Comparison of ENCODE assay signal across 8 mouse cellular contexts in genomic region chr8:123254099-123254885, GRCm38 (mm10). TPM values are rescaled to one million over a fixed set of nuclear protein-coding genes. Genes with fewer than 3 reads are reported as not detected.
DNase-seq lines count a peak whose midpoint lies in the region; ATAC-seq and TF ChIP-seq lines count a peak whose summit lies in the region.

Zfp276 (plus strand) TSS chr8:123254195.
Vps9d1 (minus strand) TSS chr8:123254348.

- TF ChIP-seq CTCF in bone marrow, adult 2 months (IDR thresholded peaks at IDR 0.05; ENCODE audit: control insufficient read depth, insufficient read depth, low read length): no peak

- H3K36me3 ChIP-seq in embryonic facial prominence, embryonic 14.5 days (ENCODE audit: control insufficient read depth, insufficient read depth, low read length): peaks cover 63% of the 10 kb centered on the region

- H3K4me2 ChIP-seq in embryonic facial prominence, embryonic 14.5 days (ENCODE audit: low read depth, low read length): peak within 1 kb of the TSS; percentile 87

- H3K9me3 ChIP-seq in embryonic facial prominence, embryonic 14.5 days (ENCODE audit: control insufficient read depth, low read length): no peaks in the 10 kb centered on the region

- H3K4me3 ChIP-seq in bone marrow, adult 2 months (replicated peaks; ENCODE audit: control insufficient read depth, low read depth, low read length): peak within 1 kb of the TSS; percentile 94
- peak within 1 kb of the TSS; percentile 94 for H3K4me3 ChIP-seq in embryonic facial prominence, embryonic 14.5 days (ENCODE audit: low read depth, low read length)

- peak; percentile 60; the same call in 1 of the 2 replicates for TF ChIP-seq POLR2A in bone marrow, adult 2 months (IDR thresholded peaks at IDR 0.05; ENCODE audit: borderline replicate concordance, control insufficient read depth, low read depth, low read length)

- no peaks in the 10 kb centered on the region for H3K27me3 ChIP-seq in embryonic facial prominence, embryonic 14.5 days (replicated peaks; ENCODE audit: control insufficient read depth, insufficient read depth, low read length)

- under 1% methylated on average over 97 of the region's 99 CpGs for WGBS in bone marrow, adult 2 months
- 0% methylated on average over 17 of the region's 99 CpGs for WGBS in embryonic facial prominence, embryonic 14.5 days

- DNase-seq in B cell, adult 2 months: peak; percentile 83 to 88
- peak; percentile 90 for DNase-seq in embryonic facial prominence, embryonic 14.5 days (ENCODE audit: low spot score)
- peak; percentile 73 for DNase-seq in heart, adult 8-10 months (ENCODE audit: low spot score)
- DNase-seq in kidney, adult 9 months: peak; percentile 80
- DNase-seq in liver: peak; percentile 93
- peak; percentile 80 for DNase-seq in spleen, postnatal 36 days (ENCODE audit: low spot score in 2 of 2)

- H3K4me1 ChIP-seq in bone marrow, adult 2 months (ENCODE audit: control insufficient read depth, insufficient read depth, low read length): peaks cover 1% of the 10 kb centered on the region; the same call in 1 of the 2 replicates
- H3K4me1 ChIP-seq in embryonic facial prominence, embryonic 14.5 days (ENCODE audit: control insufficient read depth, insufficient read depth, low read length): peaks cover 17% of the 10 kb centered on the region

- peak within 1 kb of the TSS; percentile 88 for H3K9ac ChIP-seq in embryonic facial prominence, embryonic 14.5 days (ENCODE audit: low read depth, low read length)

- peak within 1 kb of the TSS; percentile 95 for H3K27ac ChIP-seq in bone marrow, adult 2 months (ENCODE audit: control insufficient read depth, insufficient read depth, low read depth, low read length, poor library complexity)
- H3K27ac ChIP-seq in embryonic facial prominence, embryonic 14.5 days (replicated peaks; ENCODE audit: low read depth, low read length): peak within 1 kb of the TSS; percentile 72

- peak; percentile 97 for ATAC-seq in embryonic facial prominence, embryonic 14.5 days (ENCODE audit: low read depth)
- peak; percentile 55; the same call in 1 of the 2 replicates for ATAC-seq in monocyte, adult 5-6 weeks (replicated peaks; ENCODE audit: insufficient number of reproducible peaks, low FRiP score, low TSS enrichment, poor library complexity, severe bottlenecking)

RNA-seq across cellular contexts. Expression of gene Zfp276, which starts in this region (rescaled TPM):
- polyA plus RNA-seq in bone marrow, adult 2 months (2011; ENCODE audit: insufficient read depth, insufficient read length, low replicate concordance, missing spikeins): 10.9 and 29.2 TPM in 2 replicates
- polyA plus RNA-seq in embryonic facial prominence, embryonic 14.5 days (2014; fragmentation: Nextera tagmentation; extraction: Ambion mirVana): 19.5 and 21.4 TPM in 2 replicates
- 10 to 100 TPM in 1 of 4 experiments, 1 to 10 TPM in 3; 8.2 to 10.8 (median 9.2) TPM for total RNA-seq in heart, adult 8-10 months (2022)
- total RNA-seq in monocyte, adult 5-6 weeks (2017): 17.2 to 28.0 TPM (median 25.4 TPM) in 3 replicates

RNA-seq across cellular contexts. Expression of gene Vps9d1, which starts in this region (rescaled TPM):
- 12.4 and 30.1 TPM in 2 replicates for polyA plus RNA-seq in bone marrow, adult 2 months (2011; ENCODE audit: insufficient read depth, insufficient read length, low replicate concordance, missing spikeins)
- 24.5 and 26.3 TPM in 2 replicates for polyA plus RNA-seq in embryonic facial prominence, embryonic 14.5 days (2014; fragmentation: Nextera tagmentation; extraction: Ambion mirVana)
- total RNA-seq in heart, adult 8-10 months (2022): 10 to 100 TPM; 25.5 to 35.0 (median 27.5) TPM
- 28.2 to 59.4 TPM (median 54.9 TPM) in 3 replicates for total RNA-seq in monocyte, adult 5-6 weeks (2017)

Comparison
In these comparisons a context has a peak if more than half of its experiments do, and no peak if none do; other contexts are left out.
1. Peak in every context shown above with its lines: DNase-seq, ATAC-seq, H3K4me3 ChIP-seq and H3K27ac ChIP-seq.